In the genomic region with DNA sequence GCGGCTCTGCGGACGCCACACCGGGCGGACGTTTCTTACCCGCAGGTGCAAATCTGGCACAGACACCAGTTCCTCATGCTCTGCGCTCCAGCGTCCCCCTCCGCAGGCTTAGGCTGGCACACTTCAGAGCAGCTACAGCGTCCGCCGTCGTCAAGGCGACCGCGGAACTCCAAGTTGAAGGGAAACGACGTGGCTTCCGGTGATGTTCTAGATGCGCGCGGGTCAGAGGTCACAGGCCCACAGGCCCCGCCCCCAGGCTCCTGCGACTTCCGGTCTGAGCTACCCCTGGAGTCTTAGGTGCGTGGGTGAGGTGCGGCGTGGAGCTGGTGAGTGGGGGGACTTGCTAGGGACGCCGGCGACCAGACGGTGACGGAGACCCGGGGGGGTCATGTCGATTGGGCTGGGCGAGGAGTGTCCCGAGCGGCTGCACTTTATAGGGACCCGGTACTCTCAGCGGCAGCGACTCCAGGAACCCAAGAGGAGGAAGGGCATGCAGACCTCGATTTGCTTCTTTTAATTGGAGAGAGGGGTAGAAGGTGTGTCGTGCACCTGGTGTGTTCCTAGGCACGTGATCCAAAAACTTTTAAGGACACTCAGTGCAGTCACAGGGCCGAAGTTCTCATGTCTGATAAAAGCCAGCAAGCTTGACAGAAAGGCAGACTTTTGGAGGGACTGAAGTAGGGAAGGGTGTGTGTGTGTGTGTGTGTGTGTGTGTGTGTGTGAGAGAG, we compare ENCODE assay signal across 8 mouse cellular contexts. TPM values are rescaled to one million over a fixed set of nuclear protein-coding genes. Genes with fewer than 3 reads are reported as not detected.
A peak's percentile ranks its signal among the peaks of the same experiment; 100 is the strongest.
DNase-seq lines count a peak whose midpoint lies in the region; ATAC-seq and TF ChIP-seq lines count a peak whose summit lies in the region.

A gene (minus strand): TSS at position 176 of the 728 bp plus-strand sequence.
A gene (plus strand): TSS at position 262 of the 728 bp plus-strand sequence.

- peak within 1 kb of the TSS; percentile 63 for H3K4me3 ChIP-seq in cortical plate, adult 2 months (ENCODE audit: insufficient read depth, low read length)

- H3K4me1 ChIP-seq in cortical plate, adult 2 months (ENCODE audit: control insufficient read depth, insufficient read depth, low read length), result peaks cover 3% of the 10 kb centered on the region; the same call in 1 of the 2 replicates

- 0 out of 2 replicates have a peak, but pooled peaks have one; percentile 41 for TF ChIP-seq POLR2A in cortical plate, adult 2 months (IDR thresholded peaks at IDR 0.05; ENCODE audit: extremely low read depth, insufficient read depth, low read length)

- H3K27ac ChIP-seq in cortical plate, adult 2 months (ENCODE audit: insufficient read depth, low read length), result no peak within 1 kb of the TSS

- peak; percentile 94 for DNase-seq in gastrocnemius, postnatal 10 days
- DNase-seq in induced T-regulatory cell, adult 2 months (ENCODE audit: low read depth), result peak; percentile 98
- DNase-seq in left cerebral cortex, adult 9 months (ENCODE audit: low spot score in 2 of 2), result peak; percentile 89 to 97
- DNase-seq in right cerebral cortex, postnatal 14 days, result peak; percentile 98
- DNase-seq in urinary bladder, postnatal 36 days (ENCODE audit: low spot score in 2 of 2), result peak; percentile 90 to 94

- peak; percentile 99 for ATAC-seq in activated CD4-positive, CD25-positive, alpha-beta regulatory T cell, adult 4 months
- peak; percentile 99 for ATAC-seq in megakaryocyte progenitor cell, adult 5-6 weeks (replicated peaks; ENCODE audit: poor library complexity)

- no peak for TF ChIP-seq CTCF in cortical plate, adult 2 months (IDR thresholded peaks at IDR 0.05; ENCODE audit: extremely low read depth, insufficient read depth, low read length)

RNA-seq across cellular contexts. Expression of the first gene that starts in this region (rescaled TPM):
- polyA plus RNA-seq in activated CD4-positive, CD25-positive, alpha-beta regulatory T cell, adult 4 months (2017; shearing (Covaris generic)), result not detected
- polyA plus RNA-seq in cortical plate, adult 2 months (2012; rRNA removed), result 11.8 and 14.3 TPM in 2 replicates
- 1 to 10 TPM; 2.0 to 2.2 TPM for total RNA-seq in gastrocnemius, postnatal 10 days (2021)
- total RNA-seq in megakaryocyte progenitor cell, adult 5-6 weeks (2015), result 0.79 and 1.4 TPM in 2 replicates
- 0.47 and 0.50 TPM in 2 replicates for total RNA-seq in megakaryocyte progenitor cell, adult 5-6 weeks (2017)

RNA-seq across cellular contexts. Expression of the second gene that starts in this region (rescaled TPM):
- polyA plus RNA-seq in activated CD4-positive, CD25-positive, alpha-beta regulatory T cell, adult 4 months (2017; shearing (Covaris generic)), result 10 to 100 TPM; 40.0 to 41.0 TPM
- 7.9 and 8.9 TPM in 2 replicates for polyA plus RNA-seq in cortical plate, adult 2 months (2012; rRNA removed)
- total RNA-seq in gastrocnemius, postnatal 10 days (2021), result 10 to 100 TPM; 10.3 to 12.5 TPM
- 17.5 and 19.6 TPM in 2 replicates for total RNA-seq in megakaryocyte progenitor cell, adult 5-6 weeks (2015)
- total RNA-seq in megakaryocyte progenitor cell, adult 5-6 weeks (2017), result 26.8 and 27.9 TPM in 2 replicates

Comparison
In these comparisons a context has a peak if more than half of its experiments do, and no peak if none do; other contexts are left out.
1. RNA of the first gene that starts in this region (polyA plus RNA-seq): 11.8 to 14.3 TPM in cortical plate, adult 2 months; not detected in activated CD4-positive, CD25-positive, alpha-beta regulatory T cell, adult 4 months; every median in the first group is over 10 times any median in the second.
2. Peak in every context shown above with its lines, with median percentiles within 50 percentile points of each other: DNase-seq.